Mouse (Mus musculus): ENCODE results near the gene Tbxas1. TPM values are rescaled to one million over a fixed set of nuclear protein-coding genes. Genes with fewer than 3 reads are reported as not detected.

The Tbxas1 gene
- polyA plus RNA-seq, 1 experiment from 2014 or later: 1.5 TPM

GRCm38 (mm10) chr6:39058389-39058788 lies 183.2 kb downstream of the Tbxas1 start:
- Histone ChIP-seq H3K36me3 (ENCODE audit: control insufficient read depth, insufficient read depth, low read length) (no peaks in the 10 kb centered on the region), H3K27ac (ENCODE audit: low read depth, low read length) (no peak overlapping the region), H3K9ac (ENCODE audit: low read length) (no peak overlapping the region), H3K4me3 (ENCODE audit: low read depth, low read length) (no peak overlapping the region), H3K4me1 (replicated peaks; ENCODE audit: control insufficient read depth, insufficient read depth, low read length) (no peaks in the 10 kb centered on the region), H3K27me3 (ENCODE audit: control insufficient read depth, insufficient read depth, low read length) (no peaks in the 10 kb centered on the region), H3K4me2 (ENCODE audit: low read depth, low read length, severe bottlenecking) (no peak overlapping the region), H3K9me3 (ENCODE audit: control insufficient read depth, low read length) (no peaks in the 10 kb centered on the region)
- DNase-seq (ENCODE audit: low spot score): peak; percentile 66
- 65% methylated on average over 3 of the region's 3 CpGs for WGBS
- ATAC-seq (replicated peaks; ENCODE audit: low FRiP score): no peak

GRCm38 (mm10) chr6:39058936-39059335 lies 183.7 kb downstream of the Tbxas1 start:
- ATAC-seq (replicated peaks; ENCODE audit: low FRiP score) (no peak), DNase-seq (ENCODE audit: low spot score) (no peak)
- Histone ChIP-seq H3K9ac (ENCODE audit: low read length) (no peak overlapping the region), H3K4me1 (replicated peaks; ENCODE audit: control insufficient read depth, insufficient read depth, low read length) (no peaks in the 10 kb centered on the region), H3K4me3 (ENCODE audit: low read depth, low read length) (no peak overlapping the region), H3K27ac (ENCODE audit: low read depth, low read length) (no peak overlapping the region), H3K27me3 (ENCODE audit: control insufficient read depth, insufficient read depth, low read length) (no peaks in the 10 kb centered on the region), H3K9me3 (ENCODE audit: control insufficient read depth, low read length) (no peaks in the 10 kb centered on the region), H3K4me2 (ENCODE audit: low read depth, low read length, severe bottlenecking) (no peak overlapping the region), H3K36me3 (ENCODE audit: control insufficient read depth, insufficient read depth, low read length) (no peaks in the 10 kb centered on the region)
- WGBS: 77% methylated on average over 3 of the region's 3 CpGs

- H3K27ac ChIP-seq (ENCODE audit: low read depth, low read length): no peak overlapping the region
- no peak for ATAC-seq (replicated peaks; ENCODE audit: low FRiP score)
These were observed 184.6 kb downstream of the Tbxas1 start for GRCm38 (mm10) chr6:39059547-39060497.

DNA sequence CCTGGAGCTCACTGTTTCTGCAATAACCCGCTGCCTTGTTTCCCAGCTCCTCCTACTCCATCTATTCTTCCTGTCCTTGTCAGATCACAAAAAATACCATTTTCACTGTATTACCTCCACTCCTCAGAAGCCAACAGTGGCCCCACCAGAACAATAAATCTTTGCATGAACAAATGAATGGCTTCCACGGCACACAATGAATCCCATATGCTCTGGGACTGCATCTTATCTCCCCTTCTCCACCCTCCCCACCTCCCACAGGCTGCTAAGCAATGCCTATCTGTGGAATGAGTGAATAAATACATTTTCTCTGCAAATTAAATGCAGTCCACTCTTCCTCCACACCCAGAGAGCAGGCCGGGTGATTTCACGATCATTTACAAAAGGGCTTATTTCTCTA lies 186.0 kb downstream of the Tbxas1 start:
- Histone ChIP-seq H3K4me3 (ENCODE audit: low read depth, low read length) (no peak overlapping the region), H3K36me3 (ENCODE audit: control insufficient read depth, insufficient read depth, low read length) (no peaks in the 10 kb centered on the region), H3K4me2 (ENCODE audit: low read depth, low read length, severe bottlenecking) (no peak overlapping the region), H3K27me3 (ENCODE audit: control insufficient read depth, insufficient read depth, low read length) (no peaks in the 10 kb centered on the region), H3K9me3 (ENCODE audit: control insufficient read depth, low read length) (no peaks in the 10 kb centered on the region), H3K27ac (ENCODE audit: low read depth, low read length) (no peak overlapping the region), H3K9ac (ENCODE audit: low read length) (no peak overlapping the region), H3K4me1 (replicated peaks; ENCODE audit: control insufficient read depth, insufficient read depth, low read length) (no peaks in the 10 kb centered on the region)
- 59% methylated on average over 4 of the region's 4 CpGs for WGBS
- ATAC-seq (replicated peaks; ENCODE audit: low FRiP score) (no peak), DNase-seq (ENCODE audit: low spot score) (no peak)

More at GRCm38 (mm10) chr6:39059547-39060497, 184.6 kb downstream of the Tbxas1 start:
- no peak overlapping the region for H3K4me2 ChIP-seq (ENCODE audit: low read depth, low read length, severe bottlenecking)
- no peaks in the 10 kb centered on the region for H3K36me3 ChIP-seq (ENCODE audit: control insufficient read depth, insufficient read depth, low read length)
- no peaks in the 10 kb centered on the region for H3K27me3 ChIP-seq (ENCODE audit: control insufficient read depth, insufficient read depth, low read length)
- H3K9ac ChIP-seq (ENCODE audit: low read length): no peak overlapping the region
- WGBS: 86% methylated on average over 12 of the region's 12 CpGs
- no peaks in the 10 kb centered on the region for H3K4me1 ChIP-seq (replicated peaks; ENCODE audit: control insufficient read depth, insufficient read depth, low read length)
- H3K9me3 ChIP-seq (ENCODE audit: control insufficient read depth, low read length): no peaks in the 10 kb centered on the region
- H3K4me3 ChIP-seq (ENCODE audit: low read depth, low read length): no peak overlapping the region
- DNase-seq (ENCODE audit: low spot score): no peak

DNA sequence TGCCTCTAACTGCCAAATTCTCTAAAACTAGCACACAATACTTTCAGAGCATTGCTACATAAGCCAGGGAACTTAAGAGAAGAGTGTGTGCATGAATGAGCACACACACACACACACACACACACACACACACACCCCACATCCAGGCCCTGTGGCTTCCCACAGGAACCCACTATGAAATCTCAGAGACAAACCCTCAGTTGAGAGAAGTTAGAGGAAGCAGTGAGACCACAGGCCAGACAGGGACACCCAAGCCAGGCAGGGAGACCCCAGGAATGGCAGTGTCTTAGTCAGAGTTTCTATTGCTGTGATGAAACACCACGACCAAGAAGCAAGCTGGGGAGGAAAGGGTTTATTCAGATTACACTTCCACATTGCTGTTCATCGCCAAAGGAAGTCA lies 188.3 kb downstream of the Tbxas1 start:
- Histone ChIP-seq H3K27me3 (ENCODE audit: control insufficient read depth, insufficient read depth, low read length) (no peaks in the 10 kb centered on the region), H3K9me3 (ENCODE audit: control insufficient read depth, low read length) (no peaks in the 10 kb centered on the region), H3K4me1 (replicated peaks; ENCODE audit: control insufficient read depth, insufficient read depth, low read length) (no peaks in the 10 kb centered on the region), H3K27ac (ENCODE audit: low read depth, low read length) (no peak overlapping the region), H3K4me2 (ENCODE audit: low read depth, low read length, severe bottlenecking) (no peak overlapping the region), H3K36me3 (ENCODE audit: control insufficient read depth, insufficient read depth, low read length) (no peaks in the 10 kb centered on the region), H3K9ac (ENCODE audit: low read length) (no peak overlapping the region), H3K4me3 (ENCODE audit: low read depth, low read length) (no peak overlapping the region)
- WGBS: 63% methylated on average over 2 of the region's 2 CpGs
- DNase-seq (ENCODE audit: low spot score) (no peak), ATAC-seq (replicated peaks; ENCODE audit: low FRiP score) (no peak)

GRCm38 (mm10) chr6:39066935-39067578 lies 191.9 kb downstream of the Tbxas1 start:
- no peaks in the 10 kb centered on the region for H3K9me3 ChIP-seq (ENCODE audit: control insufficient read depth, low read length)
- no peaks in the 10 kb centered on the region for H3K4me1 ChIP-seq (replicated peaks; ENCODE audit: control insufficient read depth, insufficient read depth, low read length)
- 49% methylated on average over 12 of the region's 12 CpGs for WGBS
- no peak overlapping the region for H3K27ac ChIP-seq (ENCODE audit: low read depth, low read length)
- no peaks in the 10 kb centered on the region for H3K27me3 ChIP-seq (ENCODE audit: control insufficient read depth, insufficient read depth, low read length)
- no peak overlapping the region for H3K4me2 ChIP-seq (ENCODE audit: low read depth, low read length, severe bottlenecking)
- no peaks in the 10 kb centered on the region for H3K36me3 ChIP-seq (ENCODE audit: control insufficient read depth, insufficient read depth, low read length)
- no peak overlapping the region for H3K9ac ChIP-seq (ENCODE audit: low read length)
- DNase-seq (ENCODE audit: low spot score): peak; percentile 88
- ATAC-seq (replicated peaks; ENCODE audit: low FRiP score): peak; percentile 39; the same call in 1 of the 2 replicates
- no peak overlapping the region for H3K4me3 ChIP-seq (ENCODE audit: low read depth, low read length)

GRCm38 (mm10) chr6:39072664-39073063 lies 197.5 kb downstream of the Tbxas1 start:
- no peaks in the 10 kb centered on the region for H3K9me3 ChIP-seq (ENCODE audit: control insufficient read depth, low read length)
- H3K4me1 ChIP-seq (replicated peaks; ENCODE audit: control insufficient read depth, insufficient read depth, low read length): peaks cover 3% of the 10 kb centered on the region; the same call in 1 of the 2 replicates
- H3K4me3 ChIP-seq (ENCODE audit: low read depth, low read length): no peak overlapping the region
- no peaks in the 10 kb centered on the region for H3K36me3 ChIP-seq (ENCODE audit: control insufficient read depth, insufficient read depth, low read length)
- H3K4me2 ChIP-seq (ENCODE audit: low read depth, low read length, severe bottlenecking): no peak overlapping the region
- H3K9ac ChIP-seq (ENCODE audit: low read length): no peak overlapping the region
- H3K27ac ChIP-seq (ENCODE audit: low read depth, low read length): no peak overlapping the region
- DNase-seq (ENCODE audit: low spot score) (no peak), ATAC-seq (replicated peaks; ENCODE audit: low FRiP score) (no peak)
- WGBS: 77% methylated on average over 5 of the region's 5 CpGs
- no peaks in the 10 kb centered on the region for H3K27me3 ChIP-seq (ENCODE audit: control insufficient read depth, insufficient read depth, low read length)

DNA sequence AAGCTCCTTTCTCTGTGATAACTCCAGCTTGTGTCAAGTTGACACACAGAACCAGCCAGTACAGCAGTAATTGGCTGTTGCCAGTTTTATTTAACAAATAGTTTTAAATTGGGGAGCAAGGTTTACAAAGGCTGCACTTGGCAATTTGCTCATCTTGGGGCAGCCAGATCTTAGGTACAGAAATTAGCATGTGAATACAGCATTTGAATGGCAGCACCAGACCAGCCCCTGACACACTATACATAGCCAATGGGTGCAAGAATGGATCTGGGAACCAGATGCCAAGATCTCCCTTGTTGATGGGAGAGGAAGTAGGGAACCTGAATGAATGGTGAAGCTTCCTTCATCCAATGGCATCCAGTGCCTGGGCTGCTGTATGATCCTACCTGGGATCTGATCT lies 199.0 kb downstream of the Tbxas1 start:
- 0 out of 2 replicates have a peak, but pooled peaks have one; percentile 21 for ATAC-seq (replicated peaks; ENCODE audit: low FRiP score)
- no peak for DNase-seq (ENCODE audit: low spot score)
- H3K4me3 ChIP-seq (ENCODE audit: low read depth, low read length): no peak overlapping the region
- H3K4me1 ChIP-seq (replicated peaks; ENCODE audit: control insufficient read depth, insufficient read depth, low read length): peaks cover 3% of the 10 kb centered on the region; the same call in 1 of the 2 replicates
- H3K9me3 ChIP-seq (ENCODE audit: control insufficient read depth, low read length): no peaks in the 10 kb centered on the region
- H3K9ac ChIP-seq (ENCODE audit: low read length): no peak overlapping the region
- H3K36me3 ChIP-seq (ENCODE audit: control insufficient read depth, insufficient read depth, low read length): no peaks in the 10 kb centered on the region
- H3K27me3 ChIP-seq (ENCODE audit: control insufficient read depth, insufficient read depth, low read length): no peaks in the 10 kb centered on the region
- H3K27ac ChIP-seq (ENCODE audit: low read depth, low read length): no peak overlapping the region
- H3K4me2 ChIP-seq (ENCODE audit: low read depth, low read length, severe bottlenecking): no peak overlapping the region
